ENCODE assay signal across 8 mouse cellular contexts in genomic region chr15:77928673-77929331, GRCm38 (mm10). TPM values are rescaled to one million over a fixed set of nuclear protein-coding genes. Genes with fewer than 3 reads are reported as not detected.
A peak's percentile ranks its signal among the peaks of the same experiment; 100 is the strongest.
DNase-seq lines count a peak whose midpoint lies in the region; ATAC-seq and TF ChIP-seq lines count a peak whose summit lies in the region.

TSS of gene Txn2 (minus strand) at chr15:77929006.

- ATAC-seq in forebrain, embryonic 11.5 days (replicated peaks; ENCODE audit: low FRiP score) = peak; percentile 98
- peak; percentile 94 for ATAC-seq in heart, embryonic 16.5 days (replicated peaks; ENCODE audit: extremely low read depth, insufficient read depth, low FRiP score)
- ATAC-seq in liver, embryonic 15.5 days (ENCODE audit: insufficient read depth) = peak; percentile 90
- ATAC-seq in neural tube, embryonic 12.5 days (ENCODE audit: low FRiP score, low read depth) = peak; percentile 94

- no peak for TF ChIP-seq RAD21 in CH12.LX (IDR thresholded peaks at IDR 0.05; ENCODE audit: low read depth, low read length)

- no peaks in the 10 kb centered on the region for H3K9me3 ChIP-seq in CH12.LX (replicated peaks; ENCODE audit: low read length)
- H3K9me3 ChIP-seq in forebrain, embryonic 11.5 days (ENCODE audit: control insufficient read depth, low read length) = no peaks in the 10 kb centered on the region
- no peaks in the 10 kb centered on the region for H3K9me3 ChIP-seq in heart, embryonic 16.5 days (replicated peaks; ENCODE audit: control insufficient read depth, low read length)
- no peaks in the 10 kb centered on the region for H3K9me3 ChIP-seq in liver, embryonic 15.5 days (replicated peaks)
- H3K9me3 ChIP-seq in neural tube, embryonic 12.5 days = no peaks in the 10 kb centered on the region

- H3K9ac ChIP-seq in CH12.LX (ENCODE audit: insufficient read depth, low read depth) = peak within 1 kb of the TSS; percentile 87
- H3K9ac ChIP-seq in forebrain, embryonic 11.5 days (ENCODE audit: low read length) = peak within 1 kb of the TSS; percentile 72
- H3K9ac ChIP-seq in heart, embryonic 16.5 days (ENCODE audit: low read length) = peak within 1 kb of the TSS; percentile 85
- H3K9ac ChIP-seq in liver, embryonic 15.5 days = peak within 1 kb of the TSS; percentile 76
- peak within 1 kb of the TSS; percentile 57 for H3K9ac ChIP-seq in neural tube, embryonic 12.5 days

- in situ Hi-C loops in CH12.LX (cut with MboI; ENCODE audit: low pct_ligation_motif_present, low pct_unique_long_range_greater_than_20kb, low sequenced_read_pairs) = no loop called here

- peaks cover 22 to 35% of the 10 kb centered on the region in 2 experiments for H3K36me3 ChIP-seq in CH12.LX (replicated peaks in 1 of 2; ENCODE audit: control insufficient read depth in 1 of 2, insufficient read depth in 1 of 2, low read length in 1 of 2)
- no peaks in the 10 kb centered on the region; the same call in 1 of the 2 replicates for H3K36me3 ChIP-seq in forebrain, embryonic 11.5 days (ENCODE audit: control insufficient read depth, insufficient read depth, low read length)
- peaks cover 24% of the 10 kb centered on the region for H3K36me3 ChIP-seq in heart, embryonic 16.5 days (ENCODE audit: control insufficient read depth, insufficient read depth)
- peaks cover 38% of the 10 kb centered on the region for H3K36me3 ChIP-seq in liver, embryonic 15.5 days (replicated peaks)
- H3K36me3 ChIP-seq in neural tube, embryonic 12.5 days = peaks cover 20% of the 10 kb centered on the region

- peak within 1 kb of the TSS; percentile 63 to 81 (median 75) for H3K4me3 ChIP-seq in CH12.LX (replicated peaks in 1 of 3; ENCODE audit: low read depth in 2 of 3, low read length in 2 of 3, poor library complexity in 1 of 3)
- H3K4me3 ChIP-seq in forebrain, embryonic 11.5 days (ENCODE audit: low read depth, low read length) = peak within 1 kb of the TSS; percentile 71
- peak within 1 kb of the TSS; percentile 66 for H3K4me3 ChIP-seq in heart, embryonic 16.5 days (ENCODE audit: low read length)
- H3K4me3 ChIP-seq in liver, embryonic 15.5 days (replicated peaks) = peak within 1 kb of the TSS; percentile 82
- peak within 1 kb of the TSS; percentile 67 for H3K4me3 ChIP-seq in neural tube, embryonic 12.5 days

- peak within 1 kb of the TSS; percentile 81 for H3K4me2 ChIP-seq in CH12.LX (ENCODE audit: insufficient read depth, low read depth, poor library complexity, severe bottlenecking)
- peak within 1 kb of the TSS; percentile 70 for H3K4me2 ChIP-seq in forebrain, embryonic 11.5 days (ENCODE audit: low read depth, low read length, severe bottlenecking)
- peak within 1 kb of the TSS; percentile 92 for H3K4me2 ChIP-seq in heart, embryonic 16.5 days (ENCODE audit: low read depth, low read length)
- H3K4me2 ChIP-seq in liver, embryonic 15.5 days = peak within 1 kb of the TSS; percentile 80
- peak within 1 kb of the TSS; percentile 80 for H3K4me2 ChIP-seq in neural tube, embryonic 12.5 days (replicated peaks)

- peak in 1 of 2 experiments; percentile 22; a peak in 1 of 4 replicates for TF ChIP-seq CTCF in CH12.LX (conservative IDR thresholded peaks at IDR 0.05 in 1 of 2, IDR thresholded peaks at IDR 0.05 in 1 of 2; ENCODE audit: low read depth in 2 of 2, low read length in 2 of 2)

- TF ChIP-seq POLR2A in CH12.LX (IDR thresholded peaks at IDR 0.05; ENCODE audit: low read depth, low read length) = peak; percentile 82

- TF ChIP-seq EP300 in CH12.LX (IDR thresholded peaks at IDR 0.05; ENCODE audit: low read length) = peak; percentile 46

- H3K27ac ChIP-seq in CH12.LX (ENCODE audit: insufficient read depth, low read depth) = peak within 1 kb of the TSS; percentile 88
- peak within 1 kb of the TSS; percentile 75; the same call in 1 of the 2 replicates for H3K27ac ChIP-seq in forebrain, embryonic 11.5 days (ENCODE audit: low read depth, low read length)
- peak within 1 kb of the TSS; percentile 96 for H3K27ac ChIP-seq in heart, embryonic 16.5 days (ENCODE audit: low read length)
- H3K27ac ChIP-seq in liver, embryonic 15.5 days (replicated peaks) = peak within 1 kb of the TSS; percentile 93
- H3K27ac ChIP-seq in neural tube, embryonic 12.5 days = peak within 1 kb of the TSS; percentile 67; the same call in 1 of the 2 replicates

- peak; percentile 99 for DNase-seq in CH12.LX (ENCODE audit: extremely low read depth)
- DNase-seq in c-Kit-positive CD71-positive TER-119-negative erythroid progenitor cells, embryonic 14.5 days (ENCODE audit: low read depth) = peak; percentile 99
- DNase-seq in forebrain, embryonic 11.5 days (ENCODE audit: low spot score) = peak; percentile 95
- DNase-seq in kidney, postnatal 36 days = peak; percentile 95 to 99
- peak; percentile 100 for DNase-seq in telencephalon, adult 2 months (ENCODE audit: low read depth, low spot score)

- dilution Hi-C loops in CH12.LX (cut with MboI; ENCODE audit: extremely low pct_ligation_motif_present, extremely low pct_unique_long_range_greater_than_20kb, low sequenced_read_pairs) = no loop called here

- H3K4me1 ChIP-seq in CH12.LX (ENCODE audit: control insufficient read depth in 1 of 2, insufficient read depth in 2 of 2) = peaks cover 15 to 55% of the 10 kb centered on the region in 2 experiments
- 0 out of 2 replicates have a peak, but pooled peaks cover 2% of the 10 kb centered on the region for H3K4me1 ChIP-seq in forebrain, embryonic 11.5 days (replicated peaks; ENCODE audit: control insufficient read depth, insufficient read depth, low read length)
- peaks cover 17% of the 10 kb centered on the region for H3K4me1 ChIP-seq in heart, embryonic 16.5 days (ENCODE audit: control insufficient read depth, insufficient read depth, low read length)
- peaks cover 69% of the 10 kb centered on the region for H3K4me1 ChIP-seq in liver, embryonic 15.5 days (replicated peaks)
- peaks cover 21% of the 10 kb centered on the region for H3K4me1 ChIP-seq in neural tube, embryonic 12.5 days

- peaks cover 12% of the 10 kb centered on the region for H3K79me2 ChIP-seq in CH12.LX (replicated peaks; ENCODE audit: control insufficient read depth, extremely low read depth, insufficient read depth, poor library complexity, severe bottlenecking)

- peaks cover 3% of the 10 kb centered on the region for H3K27me3 ChIP-seq in CH12.LX (replicated peaks)
- H3K27me3 ChIP-seq in forebrain, embryonic 11.5 days (ENCODE audit: control insufficient read depth, insufficient read depth, low read length) = no peaks in the 10 kb centered on the region
- no peaks in the 10 kb centered on the region for H3K27me3 ChIP-seq in heart, embryonic 16.5 days (ENCODE audit: control insufficient read depth, insufficient read depth, low read length)
- no peaks in the 10 kb centered on the region for H3K27me3 ChIP-seq in liver, embryonic 15.5 days
- H3K27me3 ChIP-seq in neural tube, embryonic 12.5 days (replicated peaks) = no peaks in the 10 kb centered on the region

- WGBS in forebrain, embryonic 11.5 days = under 1% methylated on average over 34 of the region's 34 CpGs
- WGBS in heart, embryonic 16.5 days = under 1% methylated on average over 34 of the region's 34 CpGs
- 0% methylated on average over 34 of the region's 34 CpGs for WGBS in liver, embryonic 15.5 days (ENCODE audit: insufficient replicate concordance)
- WGBS in neural tube, embryonic 12.5 days = under 1% methylated on average over 34 of the region's 34 CpGs

TF ChIP-seq in CH12.LX, 34 proteins besides CTCF, POLR2A, EP300 and RAD21 (continues in another document):
- TF ChIP-seq BHLHE40 (IDR thresholded peaks at IDR 0.05; ENCODE audit: low read depth, low read length) (peak; percentile 75), ZC3H11A (IDR thresholded peaks at IDR 0.05; ENCODE audit: low read depth, low read length) (no peak), ZKSCAN1 (IDR thresholded peaks at IDR 0.05; ENCODE audit: borderline replicate concordance, low read depth, low read length) (no peak), TBP (conservative IDR thresholded peaks at IDR 0.05; ENCODE audit: low read depth, low read length) (peak; percentile 64), TCF12 (IDR thresholded peaks at IDR 0.05; ENCODE audit: low read depth, low read length) (peak; percentile 63), MAX (IDR thresholded peaks at IDR 0.05; ENCODE audit: low read length) (peak; percentile 94), NRF1 (IDR thresholded peaks at IDR 0.05; ENCODE audit: low read depth, low read length) (no peak; the same call in 1 of the 2 replicates), HCFC1 (IDR thresholded peaks at IDR 0.05; ENCODE audit: low read depth, low read length) (peak; percentile 88), NELFE (IDR thresholded peaks at IDR 0.05; ENCODE audit: low read depth, low read length) (peak; percentile 75), PAX5 (IDR thresholded peaks at IDR 0.05; ENCODE audit: low read length) (no peak), JUND (conservative IDR thresholded peaks at IDR 0.05; ENCODE audit: low read depth, low read length) (peak; percentile 51; the same call in 1 of the 2 replicates), USF2 (conservative IDR thresholded peaks at IDR 0.05; ENCODE audit: low read depth, low read length) (peak; percentile 31; the same call in 1 of the 2 replicates), CHD1 (IDR thresholded peaks at IDR 0.05; ENCODE audit: low read depth, low read length) (no peak), RCOR1 (conservative IDR thresholded peaks at IDR 0.05; ENCODE audit: low read depth, low read length) (no peak), MXI1 (IDR thresholded peaks at IDR 0.05; ENCODE audit: low read depth, low read length) (peak; percentile 98), ZNF384 (IDR thresholded peaks at IDR 0.05; ENCODE audit: low read depth, low read length) (peak; percentile 45), KAT2A (IDR thresholded peaks at IDR 0.05; ENCODE audit: insufficient replicate concordance, low read length) (peak; percentile 75; the same call in 1 of the 2 replicates), MEF2A (IDR thresholded peaks at IDR 0.05; ENCODE audit: borderline replicate concordance, low read depth, low read length) (peak; percentile 50; the same call in 1 of the 2 replicates), POLR2AphosphoS2 (IDR thresholded peaks at IDR 0.05; ENCODE audit: low read depth, low read length) (0 out of 2 replicates have a peak, but pooled peaks have one; percentile 37), JUN (IDR thresholded peaks at IDR 0.05; ENCODE audit: insufficient read depth, low read depth, low read length) (no peak), GABPA (IDR thresholded peaks at IDR 0.05; ENCODE audit: insufficient replicate concordance, low read depth, low read length) (peak; percentile 4; the same call in 1 of the 2 replicates)

RNA-seq across cellular contexts. Expression of gene Txn2, which starts in this region (rescaled TPM):
- total RNA-seq in CH12.LX (2012; rRNA removed) (105 and 122 TPM in 2 replicates), CH12.LX (2014; rRNA removed) (16.8 and 22.4 TPM in 2 replicates)
- polyA plus RNA-seq in CH12.LX (2012; ENCODE audit: insufficient read length, low read depth) = 188 and 209 TPM in 2 replicates
- 232 and 267 TPM in 2 replicates for polyA plus RNA-seq in forebrain, embryonic 11.5 days (2014; fragmentation: Nextera tagmentation; extraction: Ambion mirVana)
- 321 and 325 TPM in 2 replicates for polyA plus RNA-seq in heart, embryonic 16.5 days (2015; fragmentation: Nextera tagmentation; extraction: Ambion mirVana)
- 185 and 208 TPM in 2 replicates for polyA plus RNA-seq in liver, embryonic 15.5 days (2015; fragmentation: Nextera tagmentation; extraction: Ambion mirVana)
- polyA plus RNA-seq in neural tube, embryonic 12.5 days (2016; fragmentation: Nextera tagmentation; extraction: Ambion mirVana) = 208 and 218 TPM in 2 replicates

Comparison
In these comparisons a context has a peak if more than half of its experiments do, and no peak if none do; other contexts are left out.
1. Peak in every context shown above with its lines: DNase-seq, ATAC-seq, H3K4me3 ChIP-seq and H3K27ac ChIP-seq.